Mouse (Mus musculus): ENCODE data around the gene Dhx8.

The Dhx8 gene

DNA sequence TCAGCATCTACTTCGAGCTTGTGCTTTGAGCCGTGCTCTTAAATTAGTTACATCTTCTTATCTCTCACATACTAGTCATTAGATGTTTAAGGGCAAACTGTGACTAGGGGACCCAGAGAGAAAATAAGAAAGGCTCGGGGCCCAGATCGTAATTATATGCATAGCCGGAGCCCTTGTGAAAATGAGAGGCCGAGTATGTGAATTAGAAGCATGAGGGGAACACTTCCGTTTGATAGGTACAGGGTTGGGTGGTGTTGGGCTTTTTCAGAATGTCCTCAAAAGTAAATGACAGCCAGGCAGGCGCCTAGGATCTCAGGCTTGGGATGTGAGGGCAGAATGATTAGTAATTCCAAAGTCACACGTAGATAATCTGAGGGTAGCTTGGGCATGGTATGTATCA, 877 bp downstream of the Dhx8 start:
- no peak for DNase-seq (ENCODE audit: low spot score)

DNA sequence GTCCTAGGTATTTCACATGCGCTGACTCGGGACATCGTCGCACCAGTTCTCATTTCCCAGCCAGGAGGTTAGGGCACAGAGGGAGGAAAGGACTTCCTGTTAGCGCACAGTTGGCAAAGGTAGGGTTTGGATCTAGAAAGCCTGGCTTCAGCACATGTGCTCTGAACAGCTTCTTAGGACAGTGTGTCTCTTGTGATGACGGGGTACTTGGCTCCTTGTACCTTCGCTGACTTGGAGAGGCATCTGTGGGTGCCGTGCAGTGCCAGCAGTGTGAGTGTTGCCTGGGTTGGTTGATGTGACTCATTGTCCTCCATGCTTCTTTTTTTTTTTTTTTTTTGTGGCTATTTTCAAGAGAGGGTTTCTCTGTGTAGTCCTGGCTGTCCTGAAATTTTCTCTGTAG, 23.9 kb downstream of the Dhx8 start:
- no peak for DNase-seq (ENCODE audit: low spot score)

DNA sequence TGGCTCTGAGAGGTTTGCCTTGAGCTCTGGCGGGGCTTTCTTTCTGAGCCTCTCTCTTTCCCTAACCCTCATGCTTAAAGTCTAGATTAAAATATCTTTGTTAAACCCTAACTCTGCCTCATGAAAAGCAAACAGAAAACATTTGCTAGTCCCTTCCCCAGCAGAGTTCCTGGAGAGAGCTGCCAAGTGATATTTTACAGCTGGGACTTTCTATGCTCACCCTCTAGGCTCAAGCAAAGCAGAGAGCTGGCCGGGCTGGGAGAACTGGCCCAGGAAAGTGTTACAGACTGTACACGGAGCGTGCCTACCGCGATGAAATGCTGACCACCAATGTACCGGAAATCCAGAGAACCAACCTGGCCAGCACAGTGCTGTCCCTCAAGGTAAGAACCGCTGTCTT, 24.6 kb downstream of the Dhx8 start:
- DNase-seq (ENCODE audit: low spot score), result no peak

DNA sequence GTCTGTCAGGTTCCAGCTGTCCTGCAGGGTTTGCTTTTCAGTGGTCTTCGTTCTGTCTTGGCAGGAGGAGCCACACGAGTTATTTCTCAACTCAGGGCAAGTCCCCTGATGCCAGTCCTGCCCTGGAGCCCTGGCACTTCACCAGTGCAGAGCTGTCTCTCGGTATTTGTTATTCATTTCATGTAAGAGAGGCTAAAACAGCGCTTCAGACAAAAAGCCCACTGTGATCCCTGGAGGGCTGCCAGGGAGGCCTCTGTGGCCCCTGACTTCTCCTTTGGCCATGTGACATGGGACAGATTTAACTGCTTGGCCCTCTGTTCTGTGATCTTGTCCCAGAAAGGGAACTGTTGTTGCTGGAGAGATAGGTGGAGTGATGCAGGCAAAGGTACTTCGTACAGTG, 25.7 kb downstream of the Dhx8 start:
- DNase-seq (ENCODE audit: low spot score), result no peak

DNA sequence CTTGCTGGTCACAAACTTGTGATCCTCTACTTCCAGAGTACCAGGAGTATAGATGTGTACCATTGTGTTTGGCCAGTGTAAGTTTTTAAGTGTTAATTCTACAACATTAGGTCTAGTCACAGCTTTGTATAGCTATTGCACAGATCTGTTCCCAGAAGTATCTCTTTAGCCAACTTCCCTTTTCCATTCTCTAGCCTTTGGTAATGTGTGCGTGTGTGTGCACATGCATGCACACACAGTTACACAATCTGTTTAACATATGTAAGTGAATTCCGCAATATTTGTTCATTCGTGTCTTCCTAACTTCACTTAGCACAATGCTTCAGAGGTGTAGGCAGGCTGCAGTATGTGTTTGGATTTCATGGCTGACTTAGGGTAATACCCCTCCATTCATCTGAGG, 26.8 kb downstream of the Dhx8 start:
- DNase-seq (ENCODE audit: low spot score), result no peak

DNA sequence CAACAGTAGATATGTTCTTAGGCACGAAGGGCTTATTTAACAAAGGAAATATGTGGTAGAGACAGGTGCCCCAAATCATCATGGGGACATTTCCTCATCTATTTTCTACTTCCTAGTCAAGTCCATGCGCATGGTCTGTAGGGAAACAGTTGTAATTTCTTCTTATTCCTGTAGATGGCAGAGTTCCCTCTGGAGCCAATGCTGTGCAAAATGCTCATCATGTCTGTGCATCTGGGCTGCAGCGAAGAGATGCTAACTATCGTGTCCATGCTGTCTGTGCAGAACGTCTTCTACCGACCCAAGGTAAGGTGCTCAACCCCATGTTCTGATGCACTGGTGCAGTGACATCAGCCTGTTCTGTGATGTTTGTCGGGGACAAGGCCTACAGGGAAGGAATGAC, 31.0 kb downstream of the Dhx8 start:
- DNase-seq (ENCODE audit: low spot score), result no peak

DNA sequence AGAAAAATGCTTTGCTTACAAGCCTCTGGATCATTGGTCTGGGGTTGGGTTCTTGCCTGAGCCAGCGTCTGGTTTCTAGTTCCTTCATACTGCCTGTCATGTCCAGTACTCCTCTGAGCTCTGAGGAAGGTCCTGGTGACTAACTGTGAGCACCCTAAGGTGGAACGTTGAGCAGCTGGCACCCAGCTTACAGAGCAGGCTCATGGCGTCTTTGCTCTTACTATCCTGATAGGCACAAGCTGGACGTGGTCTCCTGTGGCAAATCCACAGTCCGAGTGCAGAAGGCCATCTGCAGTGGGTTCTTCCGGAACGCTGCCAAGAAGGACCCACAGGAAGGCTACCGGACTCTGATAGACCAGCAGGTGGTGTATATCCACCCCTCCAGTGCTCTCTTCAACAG, 31.8 kb downstream of the Dhx8 start:
- DNase-seq (ENCODE audit: low spot score), result no peak

DNA sequence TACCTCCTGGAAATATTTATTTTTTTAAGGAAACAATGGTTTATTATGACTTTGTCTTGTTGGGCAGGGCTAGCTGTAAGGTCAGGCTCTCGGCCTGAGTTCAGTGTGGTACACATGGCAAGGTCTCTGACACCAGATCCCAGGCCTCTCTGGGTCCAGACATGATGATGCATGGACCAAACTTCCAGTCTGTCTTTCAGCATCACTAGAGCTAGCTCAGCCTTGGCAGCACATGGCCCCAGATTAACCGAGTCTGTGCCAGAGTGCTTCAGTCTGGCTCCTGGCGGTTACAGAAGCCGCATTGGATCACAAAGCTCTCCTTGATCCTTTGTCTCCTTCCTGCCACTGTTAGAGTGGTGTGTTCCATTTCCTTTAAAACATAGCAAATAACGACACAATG, 34.6 kb downstream of the Dhx8 start:
- no peak for DNase-seq (ENCODE audit: low spot score)

DNA sequence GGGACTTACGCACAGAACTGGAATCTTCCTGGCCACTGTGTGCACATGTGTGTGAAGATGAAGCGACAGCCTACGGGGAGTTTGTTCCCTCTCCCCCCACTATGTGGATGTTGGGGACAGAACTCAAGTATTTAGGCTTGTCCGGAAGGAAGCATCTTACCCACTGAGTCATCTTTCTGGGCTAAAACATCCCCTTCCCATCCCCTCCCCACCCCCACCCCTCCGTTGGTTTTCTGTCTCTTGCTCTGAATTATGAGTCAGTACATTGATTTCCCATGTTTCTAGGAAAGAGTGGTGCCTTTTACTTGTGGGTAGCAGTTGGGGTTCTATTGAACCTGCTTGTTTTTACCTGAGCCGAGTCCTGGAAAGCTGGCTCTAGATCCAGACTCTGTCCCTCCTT, 36.0 kb downstream of the Dhx8 start:
- DNase-seq (ENCODE audit: low spot score), result no peak

DNA sequence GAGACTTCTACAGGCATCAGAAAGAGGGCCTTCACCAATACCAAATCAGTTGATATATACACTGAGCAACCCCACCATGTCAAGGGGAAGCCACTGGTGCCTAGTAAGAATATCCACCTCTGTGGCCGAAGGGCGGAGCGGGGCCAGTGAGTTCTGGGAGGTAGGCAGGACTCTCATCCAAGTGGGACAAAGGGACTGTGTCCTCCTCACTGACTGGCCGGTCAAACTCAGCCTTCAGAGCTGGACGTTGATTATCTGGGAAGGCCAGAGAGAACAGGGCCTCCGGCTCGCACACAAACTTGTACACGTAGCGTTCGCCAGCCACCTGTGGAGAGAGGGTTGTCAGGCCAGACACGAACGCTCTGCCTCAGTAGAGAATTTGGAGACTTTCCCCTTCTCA, 37.5 kb downstream of the Dhx8 start:
- no peak for DNase-seq (ENCODE audit: low spot score)

DNA sequence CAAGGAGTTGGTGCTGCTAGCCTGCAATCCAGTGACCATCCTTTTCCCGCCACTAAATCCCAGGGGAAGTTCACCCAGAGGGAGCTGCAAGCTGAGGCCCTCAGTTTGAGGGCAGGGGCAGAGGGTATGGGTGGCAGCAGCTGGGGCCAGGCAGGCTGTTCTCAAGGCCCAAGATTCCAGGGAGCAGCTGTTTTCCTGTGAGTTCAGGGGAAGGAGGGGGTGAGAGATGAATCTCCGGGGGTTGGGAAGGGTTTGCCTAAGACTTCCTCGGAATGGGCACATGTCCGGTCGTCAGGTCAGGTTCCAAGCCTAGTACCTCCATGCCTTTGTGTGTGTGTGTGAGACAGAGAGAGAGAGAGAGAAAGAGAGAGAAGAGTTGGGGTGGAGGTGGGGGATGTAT, 39.3 kb downstream of the Dhx8 start:
- DNase-seq (ENCODE audit: low spot score), result no peak

DNA sequence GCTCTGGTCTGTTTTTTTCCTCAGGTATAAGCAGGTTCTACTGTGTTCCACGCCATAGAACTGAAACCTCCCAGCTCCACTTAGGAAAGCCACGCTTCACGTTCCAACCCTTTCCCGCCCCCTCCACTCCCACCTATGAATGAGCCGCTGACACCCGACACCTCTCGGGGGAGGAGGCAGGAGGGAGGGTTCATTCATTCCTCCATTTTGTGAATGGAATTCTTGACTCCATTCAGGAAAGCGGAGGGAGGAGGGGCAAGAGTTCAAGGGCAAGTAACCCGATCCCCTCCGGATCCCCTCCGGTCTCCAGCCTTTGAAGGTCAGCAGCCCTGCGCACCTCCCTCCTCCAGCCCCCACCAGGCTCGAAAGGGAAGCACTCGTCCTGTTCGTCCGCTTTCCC, 39.7 kb downstream of the Dhx8 start:
- DNase-seq (ENCODE audit: low spot score), result peak; percentile 41

DNA sequence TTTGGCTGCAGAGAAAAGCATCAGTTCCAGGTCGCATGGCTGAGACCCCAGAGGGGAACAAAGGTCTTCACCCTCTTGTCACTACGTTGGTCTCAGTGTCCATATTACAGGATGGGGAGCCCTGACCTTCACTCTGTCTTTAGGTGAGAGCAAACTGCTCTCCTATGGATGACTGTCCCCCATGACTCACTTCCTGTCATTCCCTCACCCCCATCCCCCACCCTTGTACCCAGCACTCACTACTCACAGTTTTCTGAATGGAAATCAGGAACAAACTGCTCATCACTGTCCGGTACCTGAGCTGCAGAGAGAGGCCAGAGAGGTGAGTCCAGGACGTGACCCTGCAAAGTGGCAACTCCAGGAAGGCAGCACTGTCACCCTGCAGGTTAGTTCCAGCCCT, 44.1 kb downstream of the Dhx8 start:
- no peak for DNase-seq (ENCODE audit: low spot score)

DNA sequence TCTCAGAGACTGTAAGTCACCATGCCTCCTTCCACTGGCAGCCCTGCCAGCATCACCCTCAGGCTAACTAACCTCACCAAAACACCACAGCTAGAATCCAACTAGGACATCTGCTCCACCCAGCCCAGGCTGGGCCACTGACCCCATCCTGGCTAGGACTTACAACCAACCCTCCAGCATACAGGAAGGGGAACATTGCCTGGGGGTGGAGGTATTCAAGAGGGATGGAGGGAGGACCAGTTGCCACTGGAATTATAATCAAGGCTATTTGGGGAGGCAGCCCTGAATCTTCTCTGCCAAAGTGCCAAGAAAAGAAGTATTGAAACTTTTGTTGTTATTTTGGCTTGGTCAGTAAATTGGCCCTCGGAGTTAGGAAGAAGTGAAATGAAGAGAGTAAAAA, 50.4 kb downstream of the Dhx8 start:
- no peak for DNase-seq (ENCODE audit: low spot score)

DNA sequence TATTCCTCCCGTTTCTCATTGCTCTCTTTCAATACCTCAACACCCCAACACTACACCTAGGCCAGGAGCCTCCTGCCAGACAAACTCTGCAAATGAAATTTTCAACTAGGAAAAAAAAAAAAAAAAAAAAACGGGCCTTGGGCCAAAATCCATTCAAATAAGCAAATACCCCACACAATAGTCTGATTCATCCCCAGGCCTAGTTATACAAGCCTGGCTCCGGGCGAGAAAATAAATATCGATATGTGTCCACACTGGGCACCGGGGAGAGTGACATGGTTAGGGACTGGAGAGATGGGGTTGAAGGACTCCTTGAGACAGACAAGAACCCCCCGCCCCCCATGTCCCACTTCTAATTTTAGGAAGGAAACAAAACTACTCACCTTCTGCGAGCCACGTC, 50.9 kb downstream of the Dhx8 start:
- no peak for DNase-seq (ENCODE audit: low spot score)

DNA sequence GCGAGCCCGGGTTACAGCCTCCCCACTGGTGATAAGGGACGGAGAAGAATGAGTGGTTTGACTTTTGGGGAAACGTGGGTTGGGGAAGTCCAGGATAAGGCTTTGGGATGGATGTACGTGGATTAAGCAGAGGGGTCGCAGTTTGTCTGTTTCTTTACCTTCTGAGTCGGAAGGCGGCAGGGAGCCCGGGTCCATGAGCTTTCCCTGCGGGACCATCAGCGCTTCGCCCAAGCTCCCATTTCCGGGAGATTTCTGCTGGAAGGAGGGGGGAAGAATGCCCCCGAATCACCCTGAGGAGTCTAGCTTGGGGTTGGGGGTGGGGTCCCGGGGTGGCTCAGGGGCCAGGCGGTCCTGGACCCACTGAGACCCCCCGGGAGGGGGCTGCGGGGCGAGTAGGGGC, 51.4 kb downstream of the Dhx8 start:
- DNase-seq (ENCODE audit: low spot score), result no peak

DNA sequence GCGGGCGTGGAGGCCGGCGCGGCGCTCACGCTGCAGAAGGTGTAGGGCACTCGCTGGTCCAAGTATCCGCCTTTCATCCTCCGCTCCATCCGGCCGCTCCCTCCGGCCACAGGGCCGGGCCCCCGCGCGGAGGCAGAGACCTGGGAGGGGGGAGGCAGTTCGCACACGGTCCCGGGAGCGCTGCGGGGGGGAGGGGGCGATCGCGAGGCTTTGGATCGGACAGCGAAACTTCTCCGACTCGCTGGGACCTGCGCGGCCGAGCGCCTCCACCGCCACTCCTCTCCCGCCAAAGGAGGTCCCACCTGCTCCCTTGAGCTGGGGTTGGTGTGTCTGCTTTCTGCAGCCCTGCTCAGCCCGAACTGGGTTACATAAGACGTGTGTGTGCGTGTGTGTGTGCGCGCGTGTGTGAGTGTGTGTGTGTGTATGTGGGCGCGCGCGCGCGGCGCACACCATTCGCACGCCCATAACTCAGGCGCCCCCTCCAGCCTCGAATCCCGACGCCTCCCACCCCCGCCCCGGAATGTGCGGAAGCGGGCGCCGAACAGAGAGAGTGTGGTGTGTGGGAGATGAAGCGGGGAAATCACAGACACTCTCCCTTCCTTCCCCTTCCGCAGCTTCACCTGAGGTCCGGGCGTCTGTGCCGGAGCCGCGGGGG, 51.9 kb downstream of the Dhx8 start:
- DNase-seq (ENCODE audit: low spot score), result no peak

DNA sequence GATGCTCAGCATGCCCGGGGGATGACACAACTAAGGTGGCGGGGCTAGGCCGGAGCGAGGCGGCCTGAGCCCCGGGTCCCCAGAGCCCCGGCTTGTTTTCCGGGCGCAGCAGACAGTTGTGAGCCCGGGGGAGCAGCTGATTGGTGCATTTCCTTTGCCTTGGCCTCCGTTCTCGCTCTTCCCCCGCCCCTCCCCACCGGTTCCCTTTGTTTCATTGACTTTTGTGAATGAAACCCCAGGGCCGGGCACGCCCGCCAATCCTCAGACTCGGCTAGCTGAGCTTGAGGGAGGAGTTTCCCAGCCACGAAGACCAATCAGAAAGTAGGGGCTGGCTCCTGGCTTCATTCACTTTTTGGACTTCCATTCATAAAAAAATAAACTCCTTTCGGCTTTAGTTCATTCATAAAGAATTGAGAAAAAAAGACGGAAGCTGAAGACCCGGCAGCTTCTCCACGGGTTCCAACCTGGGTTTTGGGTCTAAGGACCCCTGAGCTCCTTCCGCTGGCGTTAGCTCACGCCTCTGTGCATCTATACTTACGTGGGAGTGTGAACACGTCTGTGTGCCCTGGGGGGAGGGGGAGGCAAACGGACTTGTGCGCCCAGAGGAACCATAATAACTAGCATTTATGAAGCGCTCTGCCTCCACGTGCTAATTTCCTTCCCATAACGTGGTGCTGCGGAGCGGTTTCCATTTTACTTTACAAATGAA, 52.6 kb downstream of the Dhx8 start, which contains the start of gene Etv4:
Gene Etv4 (minus strand): TSS at position 229 of the 709 bp plus-strand sequence.
- peak; percentile 60 for DNase-seq (ENCODE audit: low spot score)

DNA sequence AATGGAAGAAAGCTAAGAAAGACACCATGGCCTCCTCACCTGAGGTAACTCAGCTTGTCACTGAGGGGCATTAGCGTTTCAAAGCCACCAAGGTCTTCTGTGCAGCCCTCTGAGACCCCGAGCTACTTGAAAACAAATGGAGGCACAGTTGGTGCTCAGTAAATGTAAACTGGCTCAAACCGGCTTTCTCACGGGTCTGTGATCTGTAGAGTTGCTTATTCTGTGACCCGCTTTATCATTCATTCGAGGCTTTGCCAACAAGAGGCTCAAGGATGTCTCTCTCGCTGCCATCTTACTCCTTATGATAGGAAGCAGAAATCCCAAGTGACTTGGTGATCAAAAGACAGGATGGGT, 53.1 kb downstream of the Dhx8 start:
- DNase-seq (ENCODE audit: low spot score), result no peak

DNA sequence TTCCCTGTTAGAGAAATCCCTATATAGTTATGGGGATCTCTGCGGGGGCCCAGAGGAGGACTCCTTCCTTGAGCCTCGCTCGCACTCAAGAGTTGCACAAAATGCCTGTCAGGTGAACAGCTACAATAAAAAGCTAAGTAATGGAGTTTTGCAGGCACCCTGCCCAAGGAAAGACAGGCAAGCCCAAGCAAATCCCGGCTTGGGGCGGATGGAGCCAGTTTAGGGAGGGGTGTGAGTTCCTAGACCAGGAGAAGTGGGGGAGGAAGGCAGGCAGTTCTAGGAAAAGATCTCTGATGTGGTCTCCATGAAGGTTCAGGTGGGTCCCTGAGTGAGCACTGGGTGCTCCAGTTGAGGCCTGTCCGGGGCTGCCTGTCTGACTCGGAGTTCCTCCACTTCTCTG, 53.9 kb downstream of the Dhx8 start:
- DNase-seq (ENCODE audit: low spot score), result no peak

DNA sequence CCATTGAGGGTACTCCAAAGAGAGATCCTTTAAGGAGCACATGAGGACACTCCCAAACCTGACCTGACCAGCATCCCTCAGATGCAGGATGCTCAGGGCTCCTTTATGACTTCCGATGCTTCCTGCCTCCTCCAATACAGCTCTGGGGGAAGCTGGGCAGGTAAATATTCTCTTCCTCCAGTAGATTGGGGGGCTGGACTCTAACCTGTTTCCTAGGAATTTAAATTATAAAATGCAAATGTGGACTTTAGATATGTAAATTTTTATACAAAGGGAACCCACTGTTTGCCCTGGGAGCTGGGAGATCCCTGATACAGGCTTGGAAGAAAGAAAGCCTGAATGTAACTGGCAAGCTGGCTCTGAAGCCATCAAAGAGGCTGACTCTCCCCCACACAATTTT, 54.7 kb downstream of the Dhx8 start:
- no peak for DNase-seq (ENCODE audit: low spot score)

DNA sequence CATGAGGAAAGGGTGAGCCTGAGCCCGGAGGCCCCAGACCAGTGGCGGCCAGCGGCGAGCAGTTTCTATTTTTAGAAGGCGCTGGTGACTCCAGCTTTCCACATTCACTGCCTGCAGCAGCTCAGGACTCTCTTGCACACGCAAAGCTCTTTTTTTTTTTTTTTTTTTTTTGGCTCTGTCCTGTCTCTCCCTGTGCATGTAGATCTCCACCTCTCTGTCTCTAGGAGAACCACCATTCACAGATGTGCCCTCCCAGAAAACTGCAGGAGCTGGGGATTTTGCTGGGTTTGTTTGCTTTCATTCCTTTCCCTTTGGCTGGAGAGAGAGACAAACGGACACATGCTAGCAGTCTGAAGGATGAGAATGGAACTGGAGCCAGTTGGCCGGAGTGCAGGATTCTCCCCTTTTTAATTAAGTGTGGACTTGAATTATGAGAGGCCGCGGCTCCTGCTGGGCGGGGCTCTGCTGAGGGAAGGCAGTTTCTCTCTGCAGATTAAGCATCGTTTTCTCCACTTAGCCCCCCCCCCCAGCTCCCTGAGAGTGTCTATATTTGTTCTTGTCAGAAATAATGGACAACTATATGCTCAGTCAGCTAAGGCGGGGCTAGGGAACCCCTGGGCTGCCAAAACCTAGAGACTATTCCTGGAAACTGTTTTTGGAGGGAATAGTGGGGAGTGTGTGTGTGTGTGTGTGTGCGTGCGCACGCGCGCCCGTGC, 58.2 kb downstream of the Dhx8 start:
- no peak for DNase-seq (ENCODE audit: low spot score)

DNA sequence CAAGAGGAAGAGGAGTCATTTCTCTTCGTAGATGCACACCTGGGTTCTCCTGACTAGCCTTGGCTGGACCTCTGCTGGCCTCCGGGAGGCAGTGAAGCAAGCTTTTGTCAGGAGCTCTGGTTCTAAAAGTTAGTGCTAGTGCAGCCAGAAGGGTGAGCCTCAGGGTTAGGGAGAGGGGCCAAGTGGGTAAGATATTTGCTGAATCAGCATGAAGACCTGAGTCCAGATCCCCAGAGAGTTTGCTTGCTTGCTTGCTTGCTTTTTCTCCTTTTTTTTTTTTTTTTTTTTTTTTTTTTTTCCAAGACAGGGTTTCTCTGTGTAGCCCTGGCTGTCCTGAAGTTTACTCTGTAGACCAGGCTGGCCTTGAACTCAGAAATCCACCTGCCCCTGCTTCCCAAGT, 64.6 kb downstream of the Dhx8 start:
- no peak for DNase-seq (ENCODE audit: low spot score)

DNA sequence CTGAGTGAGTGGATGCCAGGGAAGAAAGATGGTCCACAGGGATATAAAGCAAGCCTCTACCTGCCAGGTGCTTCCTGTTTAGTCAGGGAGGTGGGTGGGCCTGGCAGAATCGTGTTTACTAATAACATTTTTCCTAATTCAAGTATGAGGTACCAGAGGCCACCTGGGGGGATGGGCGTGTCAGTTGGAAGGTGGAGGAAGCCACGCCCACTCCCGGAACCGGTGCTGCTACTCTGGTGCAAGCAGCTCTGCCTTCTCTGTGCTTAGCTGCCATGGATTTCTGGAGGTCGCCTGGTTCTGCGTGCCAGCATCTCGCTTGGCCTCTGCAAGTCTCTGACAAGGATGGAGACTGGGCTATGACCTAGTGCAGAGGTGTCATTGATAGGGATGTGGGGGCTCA, 65.4 kb downstream of the Dhx8 start:
- peak; percentile 57 for DNase-seq (ENCODE audit: low spot score)

All from urinary bladder, postnatal 25 days (tissue).